Mouse (Mus musculus): Measurements from ENCODE around the gene Dnmt1. TPM values are rescaled to one million over a fixed set of nuclear protein-coding genes. Genes with fewer than 3 reads are reported as not detected.

Gene Dnmt1
- polyA plus RNA-seq, 1 experiment from 2014 or later, result 65.4 TPM

- Histone ChIP-seq H3K4me2 (ENCODE audit: low read length) (no peak overlapping the region), H3K9ac (ENCODE audit: low read length) (no peak overlapping the region), H3K4me1 (replicated peaks; ENCODE audit: control insufficient read depth, insufficient read depth, low read length) (peaks cover 18% of the 10 kb centered on the region), H3K9me3 (ENCODE audit: control insufficient read depth, low read length) (no peaks in the 10 kb centered on the region), H3K27me3 (replicated peaks; ENCODE audit: control insufficient read depth, insufficient read depth, low read length) (no peaks in the 10 kb centered on the region), H3K4me3 (ENCODE audit: low read depth, low read length) (no peak overlapping the region), H3K27ac (ENCODE audit: low read depth) (no peak overlapping the region), H3K36me3 (ENCODE audit: control insufficient read depth, insufficient read depth, low read length) (no peaks in the 10 kb centered on the region)
- DNase-seq (ENCODE audit: low spot score) (no peak), ATAC-seq (replicated peaks; ENCODE audit: low FRiP score, low TSS enrichment, low read depth) (no peak)
- WGBS, result 65% methylated on average over 3 of the region's 3 CpGs
These were observed 22.5 kb upstream of the Dnmt1 start for GRCm38 (mm10) chr9:20982171-20982570.

GRCm38 (mm10) chr9:20979769-20980168, 20.1 kb upstream of the Dnmt1 start:
- Histone ChIP-seq H3K27me3 (replicated peaks; ENCODE audit: control insufficient read depth, insufficient read depth, low read length) (no peaks in the 10 kb centered on the region), H3K9ac (ENCODE audit: low read length) (no peak overlapping the region), H3K9me3 (ENCODE audit: control insufficient read depth, low read length) (no peaks in the 10 kb centered on the region), H3K27ac (ENCODE audit: low read depth) (no peak overlapping the region), H3K4me3 (ENCODE audit: low read depth, low read length) (no peak overlapping the region), H3K36me3 (ENCODE audit: control insufficient read depth, insufficient read depth, low read length) (no peaks in the 10 kb centered on the region), H3K4me2 (ENCODE audit: low read length) (no peak overlapping the region), H3K4me1 (replicated peaks; ENCODE audit: control insufficient read depth, insufficient read depth, low read length) (peaks cover 18% of the 10 kb centered on the region)
- no peak for ATAC-seq (replicated peaks; ENCODE audit: low FRiP score, low TSS enrichment, low read depth)
- WGBS, result 79% methylated on average over 7 of the region's 7 CpGs
- no peak for DNase-seq (ENCODE audit: low spot score)

- Histone ChIP-seq H3K27ac (ENCODE audit: low read depth) (0 out of 2 replicates have a peak overlapping the region, but pooled peaks have one; percentile 0), H3K9ac (ENCODE audit: low read length) (no peak overlapping the region), H3K4me2 (ENCODE audit: low read length) (no peak overlapping the region), H3K4me3 (ENCODE audit: low read depth, low read length) (no peak overlapping the region), H3K4me1 (replicated peaks; ENCODE audit: control insufficient read depth, insufficient read depth, low read length) (peaks cover 23% of the 10 kb centered on the region), H3K9me3 (ENCODE audit: control insufficient read depth, low read length) (no peaks in the 10 kb centered on the region), H3K27me3 (replicated peaks; ENCODE audit: control insufficient read depth, insufficient read depth, low read length) (no peaks in the 10 kb centered on the region), H3K36me3 (ENCODE audit: control insufficient read depth, insufficient read depth, low read length) (no peaks in the 10 kb centered on the region)
- ATAC-seq (replicated peaks; ENCODE audit: low FRiP score, low TSS enrichment, low read depth) (no peak), DNase-seq (ENCODE audit: low spot score) (no peak)
- WGBS, result 54% methylated on average over 5 of the region's 5 CpGs
These were observed 19.5 kb upstream of the Dnmt1 start for GRCm38 (mm10) chr9:20979181-20979580.

GRCm38 (mm10) chr9:20978409-20979095, 18.9 kb upstream of the Dnmt1 start:
- no peak overlapping the region for H3K4me3 ChIP-seq (ENCODE audit: low read depth, low read length)
- no peaks in the 10 kb centered on the region for H3K27me3 ChIP-seq (replicated peaks; ENCODE audit: control insufficient read depth, insufficient read depth, low read length)
- no peak for DNase-seq (ENCODE audit: low spot score)
- H3K4me1 ChIP-seq (replicated peaks; ENCODE audit: control insufficient read depth, insufficient read depth, low read length), result peaks cover 29% of the 10 kb centered on the region
- H3K9me3 ChIP-seq (ENCODE audit: control insufficient read depth, low read length), result no peaks in the 10 kb centered on the region
- H3K27ac ChIP-seq (ENCODE audit: low read depth), result peak overlapping the region; percentile 0; the same call in 1 of the 2 replicates
- no peak overlapping the region for H3K9ac ChIP-seq (ENCODE audit: low read length)
- no peak for ATAC-seq (replicated peaks; ENCODE audit: low FRiP score, low TSS enrichment, low read depth)
- H3K36me3 ChIP-seq (ENCODE audit: control insufficient read depth, insufficient read depth, low read length), result no peaks in the 10 kb centered on the region
- WGBS, result 60% methylated on average over 10 of the region's 10 CpGs
- H3K4me2 ChIP-seq (ENCODE audit: low read length), result no peak overlapping the region

GRCm38 (mm10) chr9:20976961-20977689, 17.4 kb upstream of the Dnmt1 start:
- peak overlapping the region; percentile 83; the same call in 1 of the 2 replicates for H3K9ac ChIP-seq (ENCODE audit: low read length)
- H3K27ac ChIP-seq (ENCODE audit: low read depth), result peak overlapping the region; percentile 92
- H3K9me3 ChIP-seq (ENCODE audit: control insufficient read depth, low read length), result no peaks in the 10 kb centered on the region
- DNase-seq (ENCODE audit: low spot score) (no peak), ATAC-seq (replicated peaks; ENCODE audit: low FRiP score, low TSS enrichment, low read depth) (0 out of 2 replicates have a peak, but pooled peaks have one; percentile 2)
- peaks cover 39% of the 10 kb centered on the region for H3K4me1 ChIP-seq (replicated peaks; ENCODE audit: control insufficient read depth, insufficient read depth, low read length)
- no peaks in the 10 kb centered on the region for H3K36me3 ChIP-seq (ENCODE audit: control insufficient read depth, insufficient read depth, low read length)
- H3K4me2 ChIP-seq (ENCODE audit: low read length), result peak overlapping the region; percentile 94
- H3K4me3 ChIP-seq (ENCODE audit: low read depth, low read length), result peak overlapping the region; percentile 91
- 3% methylated on average over 4 of the region's 4 CpGs for WGBS
- H3K27me3 ChIP-seq (replicated peaks; ENCODE audit: control insufficient read depth, insufficient read depth, low read length), result no peaks in the 10 kb centered on the region

GRCm38 (mm10) chr9:20976216-20976960, 16.7 kb upstream of the Dnmt1 start, which contains the start of gene S1pr2:
Gene S1pr2 (minus strand): TSS chr9:20976781.
- H3K36me3 ChIP-seq (ENCODE audit: control insufficient read depth, insufficient read depth, low read length), result no peaks in the 10 kb centered on the region
- peak within 1 kb of the TSS; percentile 92 for H3K27ac ChIP-seq (ENCODE audit: low read depth)
- under 1% methylated on average over 47 of the region's 47 CpGs for WGBS
- DNase-seq (ENCODE audit: low spot score) (peak; percentile 95), ATAC-seq (replicated peaks; ENCODE audit: low FRiP score, low TSS enrichment, low read depth) (peak; percentile 69)
- no peaks in the 10 kb centered on the region for H3K27me3 ChIP-seq (replicated peaks; ENCODE audit: control insufficient read depth, insufficient read depth, low read length)
- peak within 1 kb of the TSS; percentile 94 for H3K4me2 ChIP-seq (ENCODE audit: low read length)
- peak within 1 kb of the TSS; percentile 83 for H3K9ac ChIP-seq (ENCODE audit: low read length)
- no peaks in the 10 kb centered on the region for H3K9me3 ChIP-seq (ENCODE audit: control insufficient read depth, low read length)
- peaks cover 45% of the 10 kb centered on the region for H3K4me1 ChIP-seq (replicated peaks; ENCODE audit: control insufficient read depth, insufficient read depth, low read length)
- H3K4me3 ChIP-seq (ENCODE audit: low read depth, low read length), result peak within 1 kb of the TSS; percentile 91

GRCm38 (mm10) chr9:20975431-20976215, 15.9 kb upstream of the Dnmt1 start:
- ATAC-seq (replicated peaks; ENCODE audit: low FRiP score, low TSS enrichment, low read depth) (peak; percentile 17; the same call in 1 of the 2 replicates), DNase-seq (ENCODE audit: low spot score) (peak; percentile 74)
- peaks cover 4% of the 10 kb centered on the region; the same call in 1 of the 2 replicates for H3K36me3 ChIP-seq (ENCODE audit: control insufficient read depth, insufficient read depth, low read length)
- H3K27me3 ChIP-seq (replicated peaks; ENCODE audit: control insufficient read depth, insufficient read depth, low read length), result no peaks in the 10 kb centered on the region
- peak overlapping the region; percentile 83 for H3K9ac ChIP-seq (ENCODE audit: low read length)
- H3K4me1 ChIP-seq (replicated peaks; ENCODE audit: control insufficient read depth, insufficient read depth, low read length), result peaks cover 48% of the 10 kb centered on the region
- H3K4me3 ChIP-seq (ENCODE audit: low read depth, low read length), result peak overlapping the region; percentile 91
- H3K27ac ChIP-seq (ENCODE audit: low read depth), result peak overlapping the region; percentile 92
- under 1% methylated on average over 44 of the region's 45 CpGs for WGBS
- H3K4me2 ChIP-seq (ENCODE audit: low read length), result peak overlapping the region; percentile 94
- no peaks in the 10 kb centered on the region for H3K9me3 ChIP-seq (ENCODE audit: control insufficient read depth, low read length)

- WGBS, result 54% methylated on average over 6 of the region's 6 CpGs
- Histone ChIP-seq H3K4me2 (ENCODE audit: low read length) (peak overlapping the region; percentile 94), H3K4me1 (replicated peaks; ENCODE audit: control insufficient read depth, insufficient read depth, low read length) (peaks cover 44% of the 10 kb centered on the region), H3K27ac (ENCODE audit: low read depth) (peak overlapping the region; percentile 86), H3K27me3 (replicated peaks; ENCODE audit: control insufficient read depth, insufficient read depth, low read length) (no peaks in the 10 kb centered on the region), H3K4me3 (ENCODE audit: low read depth, low read length) (peak overlapping the region; percentile 91), H3K9me3 (ENCODE audit: control insufficient read depth, low read length) (no peaks in the 10 kb centered on the region), H3K9ac (ENCODE audit: low read length) (peak overlapping the region; percentile 1; the same call in 1 of the 2 replicates), H3K36me3 (ENCODE audit: control insufficient read depth, insufficient read depth, low read length) (peaks cover 16% of the 10 kb centered on the region)
- no peak for ATAC-seq (replicated peaks; ENCODE audit: low FRiP score, low TSS enrichment, low read depth)
- peak; percentile 59 for DNase-seq (ENCODE audit: low spot score)
These were observed 14.0 kb upstream of the Dnmt1 start for GRCm38 (mm10) chr9:20973682-20974075.

Data from intestine, embryonic 14.5 days (tissue).